Mouse (Mus musculus): ENCODE data around the gene Ufsp1. TPM values are rescaled to one million over a fixed set of nuclear protein-coding genes. Genes with fewer than 3 reads are reported as not detected.
"Not testable (repeated sequence)": the region's sequence is repeated elsewhere in the genome, so short reads cannot be mapped to it uniquely, and the experiment has no call there.

Gene Ufsp1
- total RNA-seq, 1 experiment: 6.3 TPM

DNA sequence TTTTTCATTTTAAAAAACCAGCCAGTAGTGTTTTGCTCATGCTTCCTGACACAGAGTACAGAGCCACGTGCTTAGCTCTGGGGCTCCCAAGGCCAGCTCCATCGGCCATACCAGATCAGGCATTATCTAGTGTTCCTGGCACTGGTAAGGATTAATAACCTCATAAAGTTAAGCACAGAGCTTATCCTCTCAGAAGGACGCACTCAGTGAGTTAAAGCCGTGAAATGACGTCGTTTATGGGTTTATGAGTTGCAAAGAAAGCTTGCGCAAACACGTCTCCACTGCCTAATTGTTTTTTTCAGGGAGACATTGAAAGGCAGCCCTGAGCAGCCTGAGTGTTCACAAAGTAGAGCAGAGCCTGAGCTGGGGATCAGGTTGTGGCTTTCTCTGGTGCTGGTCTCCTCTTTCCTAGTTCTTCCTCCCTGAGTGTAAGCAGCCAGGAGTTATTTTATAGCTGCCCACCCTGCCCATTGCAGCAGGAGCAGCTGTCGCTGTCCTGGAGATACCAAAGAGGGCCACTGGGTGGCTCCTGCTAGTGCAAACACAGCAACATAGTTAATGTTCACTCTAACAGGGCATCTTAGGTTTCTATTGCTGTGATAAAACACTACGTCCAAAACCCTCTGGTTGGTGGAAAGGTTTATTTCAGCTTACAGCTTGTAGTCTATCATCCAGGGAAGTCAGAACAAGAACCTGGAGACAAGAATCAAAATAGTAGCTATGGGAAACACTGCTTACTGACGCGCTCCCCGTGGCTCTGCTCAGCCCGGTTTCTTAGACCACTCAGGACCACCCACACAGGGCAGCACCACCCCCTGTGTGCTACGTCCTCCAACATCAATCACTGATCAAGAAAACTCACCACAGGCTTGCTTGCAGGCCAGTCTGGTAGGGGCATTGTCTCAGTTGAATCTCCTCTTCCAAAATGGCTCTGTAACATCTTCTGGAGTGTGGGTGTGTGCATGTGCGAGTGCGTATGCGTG is 16.8 kb upstream of the Ufsp1 start:
- H3K36me3 ChIP-seq (ENCODE audit: control insufficient read depth, insufficient read depth, low read length, poor library complexity, severe bottlenecking): no peaks in the 10 kb centered on the region
- no peak overlapping the region for H3K4me3 ChIP-seq (ENCODE audit: insufficient read depth in 1 of 2, low read depth in 1 of 2, low read length in 2 of 2, poor library complexity in 1 of 2, severe bottlenecking in 1 of 2)
- H3K9ac ChIP-seq (ENCODE audit: insufficient read depth, low read depth, low read length, poor library complexity, severe bottlenecking): no peak overlapping the region
- in situ Hi-C loops (cut with MboI; ENCODE audit: low sequenced_read_pairs in 2 of 2, unreplicated experiment in 2 of 2): no loop called here
- H3K9me3 ChIP-seq (ENCODE audit: control insufficient read depth, insufficient read depth, low read depth, low read length): no peaks in the 10 kb centered on the region
- TF ChIP-seq CHD2 (IDR thresholded peaks at IDR 0.05; ENCODE audit: low read depth, low read length) (no peak), ZC3H11A (IDR thresholded peaks at IDR 0.05; ENCODE audit: borderline replicate concordance, low read depth, low read length) (no peak), MAFK (IDR thresholded peaks at IDR 0.05; ENCODE audit: insufficient read depth, low read depth, low read length) (no peak), ZNF384 (IDR thresholded peaks at IDR 0.05; ENCODE audit: low read depth, low read length) (no peak), HCFC1 (IDR thresholded peaks at IDR 0.05; ENCODE audit: borderline replicate concordance, insufficient read depth, low read length) (no peak)
- no peaks in the 10 kb centered on the region for H3K4me1 ChIP-seq (ENCODE audit: control insufficient read depth in 2 of 2, insufficient read depth in 2 of 2, low read length in 2 of 2, poor library complexity in 1 of 2)
- DNase-seq (ENCODE audit: low read depth, low spot score): no peak
- H3K27ac ChIP-seq (ENCODE audit: insufficient read depth, low read depth, low read length, poor library complexity, severe bottlenecking): no peak overlapping the region

- H3K36me3 ChIP-seq (ENCODE audit: control insufficient read depth, insufficient read depth, low read length, poor library complexity, severe bottlenecking); H3K27ac ChIP-seq (ENCODE audit: insufficient read depth, low read depth, low read length, poor library complexity, severe bottlenecking); H3K9ac ChIP-seq (ENCODE audit: insufficient read depth, low read depth, low read length, poor library complexity, severe bottlenecking); H3K9me3 ChIP-seq (ENCODE audit: control insufficient read depth, insufficient read depth, low read depth, low read length); H3K4me3 ChIP-seq (ENCODE audit: insufficient read depth in 1 of 2, low read depth in 1 of 2, low read length in 2 of 2, poor library complexity in 1 of 2, severe bottlenecking in 1 of 2); in situ Hi-C loops (cut with MboI; ENCODE audit: low sequenced_read_pairs in 2 of 2, unreplicated experiment in 2 of 2); DNase-seq (ENCODE audit: low read depth, low spot score); H3K4me1 ChIP-seq (ENCODE audit: control insufficient read depth in 2 of 2, insufficient read depth in 2 of 2, low read length in 2 of 2, poor library complexity in 1 of 2): not testable (repeated sequence)
Observed at GRCm38 (mm10) chr5:137284411-137284810, 10.0 kb upstream of the Ufsp1 start.

DNA sequence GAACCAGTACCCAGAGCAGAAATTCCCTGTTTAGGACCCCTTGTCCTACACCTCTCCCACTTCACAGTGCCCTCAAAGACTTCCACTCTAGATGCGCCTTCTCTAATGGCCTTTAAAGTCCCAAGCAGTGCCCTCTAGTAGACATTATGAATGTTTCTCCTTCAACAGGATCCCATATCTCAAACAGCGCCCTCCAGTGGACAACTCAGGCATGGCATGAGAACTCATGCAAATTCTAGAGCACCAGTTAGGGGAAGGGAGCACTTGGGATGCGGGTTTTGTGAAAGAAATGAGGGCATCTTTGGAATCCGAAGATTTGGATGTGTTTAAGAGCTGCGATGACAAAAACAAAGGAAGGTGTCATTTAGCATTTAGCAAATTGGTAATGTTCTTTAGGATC is 9.4 kb upstream of the Ufsp1 start:
- H3K9ac ChIP-seq (ENCODE audit: insufficient read depth, low read depth, low read length, poor library complexity, severe bottlenecking): no peak overlapping the region
- TF ChIP-seq CHD2 (IDR thresholded peaks at IDR 0.05; ENCODE audit: low read depth, low read length) (no peak), ZC3H11A (IDR thresholded peaks at IDR 0.05; ENCODE audit: borderline replicate concordance, low read depth, low read length) (no peak), ZNF384 (IDR thresholded peaks at IDR 0.05; ENCODE audit: low read depth, low read length) (no peak), MAFK (IDR thresholded peaks at IDR 0.05; ENCODE audit: insufficient read depth, low read depth, low read length) (no peak), HCFC1 (IDR thresholded peaks at IDR 0.05; ENCODE audit: borderline replicate concordance, insufficient read depth, low read length) (no peak)
- peaks cover 0 to 13% of the 10 kb centered on the region in 2 experiments; a peak in 2 of 4 replicates for H3K4me1 ChIP-seq (ENCODE audit: control insufficient read depth in 2 of 2, insufficient read depth in 2 of 2, low read length in 2 of 2, poor library complexity in 1 of 2)
- no peaks in the 10 kb centered on the region for H3K36me3 ChIP-seq (ENCODE audit: control insufficient read depth, insufficient read depth, low read length, poor library complexity, severe bottlenecking)
- no peaks in the 10 kb centered on the region for H3K9me3 ChIP-seq (ENCODE audit: control insufficient read depth, insufficient read depth, low read depth, low read length)
- in situ Hi-C loops (cut with MboI; ENCODE audit: low sequenced_read_pairs in 2 of 2, unreplicated experiment in 2 of 2): no loop called here
- H3K27ac ChIP-seq (ENCODE audit: insufficient read depth, low read depth, low read length, poor library complexity, severe bottlenecking): no peak overlapping the region
- no peak overlapping the region for H3K4me3 ChIP-seq (ENCODE audit: insufficient read depth in 1 of 2, low read depth in 1 of 2, low read length in 2 of 2, poor library complexity in 1 of 2, severe bottlenecking in 1 of 2)
- DNase-seq (ENCODE audit: low read depth, low spot score): no peak

DNA sequence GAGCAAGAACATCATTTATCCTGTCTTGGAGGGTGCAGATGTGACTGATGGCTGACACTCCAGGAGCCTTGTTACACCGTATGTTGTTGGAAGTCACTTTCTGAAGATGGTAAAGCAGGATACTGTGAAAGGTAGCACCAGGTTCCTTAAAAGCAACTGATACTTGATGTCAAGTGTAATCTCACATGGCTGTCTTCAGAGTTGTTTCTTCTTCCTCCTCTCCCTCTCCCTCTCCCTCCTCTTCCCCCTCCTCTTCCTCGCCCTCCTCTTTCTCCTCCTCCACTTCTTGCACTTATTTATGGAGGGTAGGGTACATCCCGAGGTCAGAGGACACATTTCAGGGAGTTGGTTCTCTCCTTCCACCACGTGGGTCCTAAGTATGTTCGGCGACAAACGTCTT is 8.4 kb upstream of the Ufsp1 start:
- no peaks in the 10 kb centered on the region for H3K36me3 ChIP-seq (ENCODE audit: control insufficient read depth, insufficient read depth, low read length, poor library complexity, severe bottlenecking)
- H3K4me1 ChIP-seq (ENCODE audit: control insufficient read depth in 2 of 2, insufficient read depth in 2 of 2, low read length in 2 of 2, poor library complexity in 1 of 2): peaks cover 0 to 16% of the 10 kb centered on the region in 2 experiments; a peak in 2 of 4 replicates
- DNase-seq (ENCODE audit: low read depth, low spot score): no peak
- no peak overlapping the region for H3K4me3 ChIP-seq (ENCODE audit: insufficient read depth in 1 of 2, low read depth in 1 of 2, low read length in 2 of 2, poor library complexity in 1 of 2, severe bottlenecking in 1 of 2)
- H3K9ac ChIP-seq (ENCODE audit: insufficient read depth, low read depth, low read length, poor library complexity, severe bottlenecking): no peak overlapping the region
- H3K27ac ChIP-seq (ENCODE audit: insufficient read depth, low read depth, low read length, poor library complexity, severe bottlenecking): no peak overlapping the region
- H3K9me3 ChIP-seq (ENCODE audit: control insufficient read depth, insufficient read depth, low read depth, low read length): no peaks in the 10 kb centered on the region
- TF ChIP-seq ZC3H11A (IDR thresholded peaks at IDR 0.05; ENCODE audit: borderline replicate concordance, low read depth, low read length): no peak
- in situ Hi-C loops (cut with MboI; ENCODE audit: low sequenced_read_pairs in 2 of 2, unreplicated experiment in 2 of 2): no loop called here

DNA sequence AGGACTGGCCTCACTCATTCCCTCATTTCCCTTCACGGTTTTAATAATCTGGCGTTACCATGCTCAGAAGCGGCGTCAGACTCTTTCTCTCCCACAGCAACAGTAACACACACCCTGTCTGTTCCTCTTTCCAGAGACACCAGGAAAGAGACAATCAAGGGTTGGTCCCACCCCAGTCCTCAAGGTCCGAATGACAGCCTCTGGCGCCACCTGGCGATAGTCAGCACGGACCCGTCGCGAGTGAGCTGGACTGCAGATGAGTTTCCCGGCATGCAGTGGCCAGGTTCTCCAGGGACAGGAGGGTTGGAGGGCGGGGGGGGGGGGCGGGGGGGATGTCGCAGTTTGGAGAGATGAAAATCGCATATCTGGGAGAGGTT is 7.8 kb upstream of the Ufsp1 start:
- H3K27ac ChIP-seq (ENCODE audit: insufficient read depth, low read depth, low read length, poor library complexity, severe bottlenecking): no peak overlapping the region
- no peak overlapping the region for H3K9ac ChIP-seq (ENCODE audit: insufficient read depth, low read depth, low read length, poor library complexity, severe bottlenecking)
- TF ChIP-seq HCFC1 (IDR thresholded peaks at IDR 0.05; ENCODE audit: borderline replicate concordance, insufficient read depth, low read length): no peak
- peak; percentile 76; the same call in 1 of the 2 replicates for TF ChIP-seq ZC3H11A (IDR thresholded peaks at IDR 0.05; ENCODE audit: borderline replicate concordance, low read depth, low read length)
- no peak for DNase-seq (ENCODE audit: low read depth, low spot score)
- H3K4me1 ChIP-seq (ENCODE audit: control insufficient read depth in 2 of 2, insufficient read depth in 2 of 2, low read length in 2 of 2, poor library complexity in 1 of 2): peaks cover 0 to 16% of the 10 kb centered on the region in 2 experiments; a peak in 2 of 4 replicates
- H3K9me3 ChIP-seq (ENCODE audit: control insufficient read depth, insufficient read depth, low read depth, low read length): no peaks in the 10 kb centered on the region
- H3K4me3 ChIP-seq (ENCODE audit: insufficient read depth in 1 of 2, low read depth in 1 of 2, low read length in 2 of 2, poor library complexity in 1 of 2, severe bottlenecking in 1 of 2): peak overlapping the region; percentile 44 to 48; a peak in 2 of 4 replicates
- in situ Hi-C loops (cut with MboI; ENCODE audit: low sequenced_read_pairs in 2 of 2, unreplicated experiment in 2 of 2): no loop called here
- H3K36me3 ChIP-seq (ENCODE audit: control insufficient read depth, insufficient read depth, low read length, poor library complexity, severe bottlenecking): no peaks in the 10 kb centered on the region

All from ES-E14 (cell line).